In the genomic region with DNA sequence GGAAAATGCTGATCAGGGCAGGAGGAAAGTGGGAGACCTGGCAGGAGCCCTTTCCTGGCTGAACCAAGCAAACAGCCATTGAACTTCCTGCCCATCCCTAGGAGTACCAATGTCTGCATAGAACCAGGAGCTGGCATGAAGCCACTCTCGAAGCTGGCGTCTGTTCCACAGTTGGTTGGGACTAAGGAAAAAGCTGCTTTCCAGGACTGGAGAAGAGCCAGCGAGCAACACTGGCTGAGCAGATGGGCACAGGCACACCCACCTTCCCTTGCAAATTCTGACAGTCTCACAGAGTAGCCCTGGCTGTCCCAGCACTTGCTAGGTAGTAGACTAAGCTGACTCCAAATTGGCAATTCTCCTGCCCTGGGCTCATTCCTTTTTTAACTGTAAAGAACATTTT, we compare ENCODE assay signal across 10 mouse cellular contexts. TPM values are rescaled to one million over a fixed set of nuclear protein-coding genes. Genes with fewer than 3 reads are reported as not detected.
DNase-seq lines count a peak whose midpoint lies in the region; ATAC-seq lines count a peak whose summit lies in the region.
"Had no signal": no experiment of that assay in that cellular context is flagged by ENCODE, and none has a peak within 500 bp of the region (broad histone marks: within the 10 kb centered on the region; RNA-seq: fewer than 3 reads in every experiment).

No protein-coding gene starts in this region.

- ATAC-seq in limb, embryonic 12.5 days (ENCODE audit: insufficient number of reproducible peaks, insufficient read depth, low FRiP score, low TSS enrichment, low read depth), result no peak
- peak; percentile 27 for ATAC-seq in embryonic facial prominence, embryonic 15.5 days (ENCODE audit: insufficient number of reproducible peaks, low FRiP score, low TSS enrichment, low read depth)

- H3K4me1 ChIP-seq in limb, embryonic 12.5 days (replicated peaks), result peaks cover 27% of the 10 kb centered on the region
- peaks cover 22% of the 10 kb centered on the region for H3K4me1 ChIP-seq in limb, embryonic 10.5 days
- peaks cover 36% of the 10 kb centered on the region for H3K4me1 ChIP-seq in embryonic facial prominence, embryonic 15.5 days

- no peaks in the 10 kb centered on the region for H3K27me3 ChIP-seq in limb, embryonic 12.5 days
- 0 out of 2 replicates have a peak, but pooled peaks cover 9% of the 10 kb centered on the region for H3K27me3 ChIP-seq in limb, embryonic 10.5 days (ENCODE audit: low read depth, poor library complexity, severe bottlenecking)
- H3K27me3 ChIP-seq in embryonic facial prominence, embryonic 15.5 days, result no peaks in the 10 kb centered on the region

- H3K27ac ChIP-seq in limb, embryonic 12.5 days, result peak overlapping the region; percentile 78; the same call in 1 of the 2 replicates
- H3K27ac ChIP-seq in limb, embryonic 10.5 days, result no peak overlapping the region
- 0 out of 2 replicates have a peak overlapping the region, but pooled peaks have one; percentile 18 for H3K27ac ChIP-seq in embryonic facial prominence, embryonic 15.5 days (replicated peaks)

- H3K36me3 ChIP-seq in limb, embryonic 12.5 days, result no peaks in the 10 kb centered on the region
- H3K36me3 ChIP-seq in limb, embryonic 10.5 days, result no peaks in the 10 kb centered on the region
- H3K36me3 ChIP-seq in embryonic facial prominence, embryonic 15.5 days, result no peaks in the 10 kb centered on the region

- no peak for DNase-seq in limb, embryonic 10.5 days (ENCODE audit: low spot score)
- DNase-seq in brain, embryonic 18.5 days (ENCODE audit: low read depth, low spot score), result peak; percentile 70
- DNase-seq in layer of hippocampus, postnatal 10 days (ENCODE audit: low spot score in 2 of 2), result peak; percentile 86 to 90
- DNase-seq in lung, postnatal 36 days, result peak; percentile 80
- no peak for DNase-seq in urinary bladder, postnatal 25 days (ENCODE audit: low spot score)
- no peak for DNase-seq in gastrocnemius, adult 8-10 months (ENCODE audit: low spot score in 2 of 2)

- no peak overlapping the region for H3K4me3 ChIP-seq in limb, embryonic 12.5 days (replicated peaks)
- H3K4me3 ChIP-seq in limb, embryonic 10.5 days, result no peak overlapping the region
- H3K4me3 ChIP-seq in embryonic facial prominence, embryonic 15.5 days (replicated peaks), result no peak overlapping the region
- H3K4me3 ChIP-seq: heart, embryonic 13.5 days had no signal

- no peaks in the 10 kb centered on the region for H3K9me3 ChIP-seq in limb, embryonic 12.5 days
- H3K9me3 ChIP-seq in limb, embryonic 10.5 days (replicated peaks), result no peaks in the 10 kb centered on the region
- H3K9me3 ChIP-seq in embryonic facial prominence, embryonic 15.5 days (replicated peaks), result no peaks in the 10 kb centered on the region
- H3K9me3 ChIP-seq: heart, embryonic 13.5 days had no signal

- no peak overlapping the region for H3K9ac ChIP-seq in limb, embryonic 12.5 days (replicated peaks)
- H3K9ac ChIP-seq in embryonic facial prominence, embryonic 15.5 days, result no peak overlapping the region

- 90% methylated on average over 3 of the region's 3 CpGs for WGBS in limb, embryonic 12.5 days
- 94% methylated on average over 3 of the region's 3 CpGs for whole genome bisulfite sequencing in limb, embryonic 10.5 days
- WGBS in embryonic facial prominence, embryonic 15.5 days, result 39% methylated on average over 3 of the region's 3 CpGs

- no peak overlapping the region for H3K4me2 ChIP-seq in limb, embryonic 12.5 days
- no peak overlapping the region for H3K4me2 ChIP-seq in embryonic facial prominence, embryonic 15.5 days (replicated peaks)
- H3K4me2 ChIP-seq: heart, embryonic 13.5 days had no signal

RNA-seq across cellular contexts. Expression of gene Ccin, which starts 3.5 kb away (rescaled TPM):
- not detected in 2 replicates for polyA plus RNA-seq in limb, embryonic 12.5 days (2016; fragmentation: Nextera tagmentation; extraction: Ambion mirVana)
- not detected in 2 replicates for polyA plus RNA-seq in limb, embryonic 10.5 days (2016; fragmentation: Nextera tagmentation; extraction: Ambion mirVana)
- not detected in 2 replicates for polyA plus RNA-seq in embryonic facial prominence, embryonic 15.5 days (2015; fragmentation: Nextera tagmentation; extraction: Ambion mirVana)
- not detected for total RNA-seq in layer of hippocampus, postnatal 10 days (2021)
- not detected for total RNA-seq in gastrocnemius, adult 8-10 months (2022)
- polyA plus RNA-seq: heart, embryonic 13.5 days; neural tube, embryonic 11.5 days had no signal

RNA-seq across cellular contexts. Expression of gene Glipr2, which starts 22.5 kb away (rescaled TPM):
- polyA plus RNA-seq in limb, embryonic 12.5 days (2016; fragmentation: Nextera tagmentation; extraction: Ambion mirVana), result 86.2 and 89.9 TPM in 2 replicates
- 30.1 and 44.7 TPM in 2 replicates for polyA plus RNA-seq in limb, embryonic 10.5 days (2016; fragmentation: Nextera tagmentation; extraction: Ambion mirVana)
- polyA plus RNA-seq in embryonic facial prominence, embryonic 15.5 days (2015; fragmentation: Nextera tagmentation; extraction: Ambion mirVana), result 84.4 and 102 TPM in 2 replicates
- 1 to 10 TPM; 1.9 to 2.4 TPM for total RNA-seq in layer of hippocampus, postnatal 10 days (2021)
- 1 to 10 TPM in 2 of 4 experiments, under 1 TPM in 2; 0.58 to 1.8 (median 1.1) TPM for total RNA-seq in gastrocnemius, adult 8-10 months (2022)

RNA-seq across cellular contexts. Expression of gene Clta, which starts 24.5 kb away (rescaled TPM):
- 241 and 247 TPM in 2 replicates for polyA plus RNA-seq in limb, embryonic 12.5 days (2016; fragmentation: Nextera tagmentation; extraction: Ambion mirVana)
- 215 and 217 TPM in 2 replicates for polyA plus RNA-seq in limb, embryonic 10.5 days (2016; fragmentation: Nextera tagmentation; extraction: Ambion mirVana)
- polyA plus RNA-seq in embryonic facial prominence, embryonic 15.5 days (2015; fragmentation: Nextera tagmentation; extraction: Ambion mirVana), result 247 and 259 TPM in 2 replicates
- 100 to 1,000 TPM; 325 to 347 TPM for total RNA-seq in layer of hippocampus, postnatal 10 days (2021)
- 10 to 100 TPM; 41.3 to 51.1 (median 46.3) TPM for total RNA-seq in gastrocnemius, adult 8-10 months (2022)

Comparison
In these comparisons a context has a peak if more than half of its experiments do, and no peak if none do; other contexts are left out.
1. DNase-seq: peak in brain, embryonic 18.5 days (single experiment), layer of hippocampus, postnatal 10 days (2 of 2) and lung, postnatal 36 days (single experiment); none in limb, embryonic 10.5 days (single experiment), urinary bladder, postnatal 25 days (single experiment) and gastrocnemius, adult 8-10 months (0 of 2).